Comparison of ENCODE assay signal across 15 mouse cellular contexts in genomic region chr19:18557708-18558107, GRCm38 (mm10).
DNase-seq lines count a peak whose midpoint lies in the region; ATAC-seq and TF ChIP-seq lines count a peak whose summit lies in the region.
"Had no signal": no experiment of that assay in that cellular context is flagged by ENCODE, and none has a peak within 500 bp of the region (broad histone marks: within the 10 kb centered on the region; RNA-seq: fewer than 3 reads in every experiment).

No protein-coding gene starts in this region.

- H3K9ac ChIP-seq in kidney, postnatal 0 days (ENCODE audit: low read depth, low read length), result no peak overlapping the region
- no peak overlapping the region for H3K9ac ChIP-seq in midbrain, postnatal 0 days (replicated peaks; ENCODE audit: low read length, poor library complexity, severe bottlenecking)
- no peak overlapping the region for H3K9ac ChIP-seq in midbrain, embryonic 16.5 days (ENCODE audit: low read depth, low read length)
- H3K9ac ChIP-seq: intestine, embryonic 15.5 days; liver, embryonic 15.5 days had no signal

- H3K4me2 ChIP-seq in kidney, postnatal 0 days (ENCODE audit: low read length), result no peak overlapping the region
- H3K4me2 ChIP-seq in midbrain, postnatal 0 days (ENCODE audit: low read depth, low read length, poor library complexity, severe bottlenecking), result no peak overlapping the region
- no peak overlapping the region for H3K4me2 ChIP-seq in midbrain, embryonic 16.5 days (ENCODE audit: low read length)
- H3K4me2 ChIP-seq: intestine, embryonic 15.5 days; liver, embryonic 15.5 days had no signal

- DNase-seq in embryo, embryonic 10 days (ENCODE audit: low spot score), result peak; percentile 30
- no peak for DNase-seq in embryo, embryonic 9.5 days (ENCODE audit: extremely low spot score)
- DNase-seq in kidney, postnatal 0 days (ENCODE audit: low spot score), result peak; percentile 60
- no peak for DNase-seq in kidney, adult 11 months
- peak; percentile 58 for DNase-seq in midbrain, postnatal 0 days (ENCODE audit: low spot score)
- DNase-seq in cerebellum, adult 2 months, result no peak
- DNase-seq in gastrocnemius, adult 18-20 months (ENCODE audit: low spot score), result no peak
- DNase-seq: cerebellum, adult 9-11 months; kidney, postnatal 4 days; spleen, adult 18-20 months had no signal

- H3K27me3 ChIP-seq in kidney, postnatal 0 days (ENCODE audit: insufficient read depth, low read length), result no peaks in the 10 kb centered on the region
- H3K27me3 ChIP-seq in midbrain, postnatal 0 days (ENCODE audit: insufficient read depth, low read length), result no peaks in the 10 kb centered on the region
- H3K27me3 ChIP-seq in midbrain, embryonic 16.5 days (ENCODE audit: control insufficient read depth, insufficient read depth, low read depth, low read length), result no peaks in the 10 kb centered on the region
- no peaks in the 10 kb centered on the region for H3K27me3 ChIP-seq in cerebellum, adult 2 months (ENCODE audit: control insufficient read depth, insufficient read depth, low read length)
- H3K27me3 ChIP-seq: intestine, embryonic 15.5 days; liver, embryonic 15.5 days had no signal

- H3K27ac ChIP-seq in kidney, postnatal 0 days, result no peak overlapping the region
- H3K27ac ChIP-seq in midbrain, postnatal 0 days (ENCODE audit: low read depth, low read length), result no peak overlapping the region
- H3K27ac ChIP-seq in midbrain, embryonic 16.5 days (ENCODE audit: low read length), result no peak overlapping the region
- H3K27ac ChIP-seq in cerebellum, adult 2 months (ENCODE audit: insufficient read depth, low read length), result no peak overlapping the region
- H3K27ac ChIP-seq: intestine, embryonic 15.5 days; liver, embryonic 15.5 days had no signal

- no peaks in the 10 kb centered on the region for H3K9me3 ChIP-seq in kidney, postnatal 0 days (replicated peaks; ENCODE audit: low read length)
- no peaks in the 10 kb centered on the region for H3K9me3 ChIP-seq in midbrain, postnatal 0 days (ENCODE audit: low read length)
- H3K9me3 ChIP-seq in midbrain, embryonic 16.5 days (replicated peaks; ENCODE audit: control insufficient read depth, low read length, poor library complexity, severe bottlenecking), result no peaks in the 10 kb centered on the region
- H3K9me3 ChIP-seq: G1E; intestine, embryonic 15.5 days; liver, embryonic 15.5 days had no signal

- ATAC-seq in kidney, postnatal 0 days (replicated peaks; ENCODE audit: low FRiP score, low read depth), result no peak
- ATAC-seq in midbrain, postnatal 0 days (ENCODE audit: low FRiP score), result no peak
- ATAC-seq in midbrain, embryonic 16.5 days, result no peak
- ATAC-seq: activated CD4-positive, CD25-positive, alpha-beta regulatory T cell, adult 4 months; intestine, embryonic 15.5 days had no signal

- no peak for TF ChIP-seq POLR2A in cerebellum, adult 2 months (IDR thresholded peaks at IDR 0.05; ENCODE audit: borderline replicate concordance, insufficient read depth, low read length)

- 77% methylated on average over 1 of the region's 1 CpGs for WGBS in kidney, postnatal 0 days
- WGBS in midbrain, postnatal 0 days, result 94% methylated on average over 1 of the region's 1 CpGs
- 88% methylated on average over 1 of the region's 1 CpGs for WGBS in midbrain, embryonic 16.5 days
- WGBS in cerebellum, adult 2 months, result 92% methylated on average over 1 of the region's 1 CpGs

- H3K4me3 ChIP-seq in kidney, postnatal 0 days (replicated peaks; ENCODE audit: low read depth, low read length), result no peak overlapping the region
- no peak overlapping the region for H3K4me3 ChIP-seq in midbrain, postnatal 0 days (ENCODE audit: low read depth, low read length)
- no peak overlapping the region for H3K4me3 ChIP-seq in midbrain, embryonic 16.5 days (ENCODE audit: low read depth, low read length)
- H3K4me3 ChIP-seq in cerebellum, adult 2 months (replicated peaks; ENCODE audit: insufficient read depth, low read depth, low read length), result no peak overlapping the region
- H3K4me3 ChIP-seq: intestine, embryonic 15.5 days; liver, embryonic 15.5 days had no signal

- no peaks in the 10 kb centered on the region for H3K4me1 ChIP-seq in kidney, postnatal 0 days (replicated peaks; ENCODE audit: insufficient read depth, low read length)
- H3K4me1 ChIP-seq in midbrain, postnatal 0 days (ENCODE audit: insufficient read depth, low read length), result no peaks in the 10 kb centered on the region
- H3K4me1 ChIP-seq in midbrain, embryonic 16.5 days (ENCODE audit: control insufficient read depth, insufficient read depth, low read length), result no peaks in the 10 kb centered on the region
- no peaks in the 10 kb centered on the region for H3K4me1 ChIP-seq in cerebellum, adult 2 months (ENCODE audit: control insufficient read depth, insufficient read depth, low read length)
- H3K4me1 ChIP-seq: intestine, embryonic 15.5 days; liver, embryonic 15.5 days had no signal

- H3K36me3 ChIP-seq in kidney, postnatal 0 days (ENCODE audit: insufficient read depth, low read length), result no peaks in the 10 kb centered on the region
- no peaks in the 10 kb centered on the region for H3K36me3 ChIP-seq in midbrain, postnatal 0 days (ENCODE audit: insufficient read depth, low read length)
- H3K36me3 ChIP-seq in midbrain, embryonic 16.5 days (ENCODE audit: control insufficient read depth, insufficient read depth, low read length), result no peaks in the 10 kb centered on the region
- H3K36me3 ChIP-seq: G1E; intestine, embryonic 15.5 days; liver, embryonic 15.5 days had no signal

- TF ChIP-seq CTCF in kidney, postnatal 0 days (IDR thresholded peaks at IDR 0.05; ENCODE audit: low read depth), result peak; percentile 79
- peak; percentile 72 for TF ChIP-seq CTCF in midbrain, postnatal 0 days (IDR thresholded peaks at IDR 0.05)
- TF ChIP-seq CTCF in cerebellum, adult 2 months (IDR thresholded peaks at IDR 0.05; ENCODE audit: borderline replicate concordance, insufficient read depth, low read depth, low read length), result no peak

Comparison
In these comparisons a context has a peak if more than half of its experiments do, and no peak if none do; other contexts are left out.
1. DNase-seq: peak in embryo, embryonic 10 days (single experiment), kidney, postnatal 0 days (single experiment) and midbrain, postnatal 0 days (single experiment); none in embryo, embryonic 9.5 days (single experiment), kidney, adult 11 months (single experiment), cerebellum, adult 2 months (0 of 2) and gastrocnemius, adult 18-20 months (single experiment).